Mouse (Mus musculus): ENCODE data around the gene Olfr912. TPM values are rescaled to one million over a fixed set of nuclear protein-coding genes. Genes with fewer than 3 reads are reported as not detected.

Gene Olfr912
- total RNA-seq (2023), result not detected

DNA sequence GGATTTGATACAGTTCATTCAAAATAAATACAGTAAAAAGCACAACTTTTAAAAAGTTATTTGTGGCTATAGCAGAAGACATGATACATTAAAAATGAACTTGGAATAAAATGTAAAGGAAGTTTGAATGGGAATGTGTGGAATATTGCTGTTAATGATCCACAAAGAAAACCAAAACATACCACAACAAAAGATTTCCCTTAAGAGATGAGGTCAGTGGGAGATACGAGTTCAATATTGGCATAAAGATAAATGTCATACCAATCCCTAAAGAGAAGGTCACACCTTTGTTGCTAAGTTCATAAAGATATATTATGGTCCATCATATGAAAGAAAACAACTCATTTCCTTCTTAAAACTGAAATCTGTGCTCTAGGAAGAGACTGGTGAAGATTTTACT lies at the start of gene Olfr912:
Olfr912 (plus strand) TSS at position 301 of the 400 bp plus-strand sequence.

DNA sequence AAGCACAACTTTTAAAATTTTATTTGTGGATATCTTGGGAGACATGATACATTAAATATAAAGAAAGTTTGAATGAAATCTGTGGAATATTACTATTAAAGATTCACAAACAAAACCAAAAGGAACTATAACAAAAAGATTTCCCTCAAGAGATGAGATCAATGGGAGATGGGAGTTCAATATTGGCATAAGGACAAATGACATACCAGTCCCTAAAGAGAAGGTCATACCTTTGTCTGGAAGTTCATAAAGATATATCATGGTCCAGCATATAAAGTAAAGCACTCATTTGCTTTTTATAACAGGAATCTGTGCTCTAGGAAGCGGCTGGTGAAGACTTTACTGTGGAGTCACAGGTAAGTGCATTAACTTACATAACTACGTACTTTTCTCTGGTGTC lies 42.4 kb upstream of the Olfr912 start, which contains the start of gene Olfr910:
Olfr910 (plus strand) TSS at position 301 of the 400 bp plus-strand sequence.

GRCm38 (mm10) chr9:38592459-38592858 lies 12.5 kb downstream of the Olfr912 start, which contains the start of gene Olfr913:
TSS of gene Olfr913 (plus strand) at chr9:38592759.

GRCm38 (mm10) chr9:38604802-38605201 lies 24.8 kb downstream of the Olfr912 start, which contains the start of gene Olfr914:
TSS of gene Olfr914 (plus strand) at chr9:38605102.

Other genes starting within 250 kb of the Olfr912 start
- not detected for gene Olfr898, start 231.8 kb upstream of the Olfr912 start, total RNA-seq (2023)
- gene Olfr250, start 213.3 kb upstream of the Olfr912 start, total RNA-seq (2023), result not detected
- gene Olfr251, start 203.1 kb upstream of the Olfr912 start, total RNA-seq (2023), result not detected
- gene Olfr147, start 178.5 kb upstream of the Olfr912 start, total RNA-seq (2023), result not detected
- gene Olfr901, start 150.7 kb upstream of the Olfr912 start, total RNA-seq (2023), result not detected
- gene Olfr902, start 132.5 kb upstream of the Olfr912 start, total RNA-seq (2023), result not detected
- not detected for gene Olfr904, start 117.0 kb upstream of the Olfr912 start, total RNA-seq (2023)
- gene Olfr905, start 109.1 kb upstream of the Olfr912 start, total RNA-seq (2023), result not detected
- not detected for gene Olfr906, start 93.1 kb upstream of the Olfr912 start, total RNA-seq (2023)
- gene Olfr907, start 84.4 kb upstream of the Olfr912 start, total RNA-seq (2023), result not detected
- gene Olfr911-ps1, start 58.6 kb upstream of the Olfr912 start, total RNA-seq (2023), result not detected
- gene Olfr910, start 42.3 kb upstream of the Olfr912 start, total RNA-seq (2023), result not detected
- not detected for gene Olfr913, start 12.6 kb downstream of the Olfr912 start, total RNA-seq (2023)
- gene Olfr914, start 24.9 kb downstream of the Olfr912 start, total RNA-seq (2023), result not detected
- gene Olfr916, start 79.7 kb downstream of the Olfr912 start, total RNA-seq (2023), result not detected
- not detected for gene Olfr917, start 85.7 kb downstream of the Olfr912 start, total RNA-seq (2023)
- not detected for gene Olfr918, start 94.4 kb downstream of the Olfr912 start, total RNA-seq (2023)
- not detected for gene Olfr919, start 123.5 kb downstream of the Olfr912 start, total RNA-seq (2023)
- gene Vwa5a, start 138.1 kb downstream of the Olfr912 start, total RNA-seq (2023), result 10 to 100 TPM; 23.1 to 26.8 TPM
- under 1 TPM in 1 of 2 experiments, not detected in 1; 0.11 TPM for gene Olfr920, start 172.1 kb downstream of the Olfr912 start, total RNA-seq (2023)
- not detected for gene Olfr921, start 192.9 kb downstream of the Olfr912 start, total RNA-seq (2023)
- not detected for gene Olfr922, start 234.4 kb downstream of the Olfr912 start, total RNA-seq (2023)
- gene Olfr923, start 246.4 kb downstream of the Olfr912 start, total RNA-seq (2023), result not detected

All from neutrophil, adult 83 days (primary cell).